Mouse (Mus musculus) layer of hippocampus, adult 8-10 months (tissue): ENCODE measurements around the gene Cfap157. TPM values are rescaled to one million over a fixed set of nuclear protein-coding genes. Genes with fewer than 3 reads are reported as not detected.

Source experiments
- DNase-seq, 2 experiments: peaks; one replicate each; pipeline ENCODE4 v3.0.0; 2022; ENCODE audit warnings: low spot score in 2 of 2
- total RNA-seq, 4 experiments: library from RNA; stranded (reverse); gene quantifications; 2 replicates each; pipeline ENCODE4 v1.2.4; 2022

Gene Cfap157
- total RNA-seq, result 1 to 10 TPM in 3 of 4 experiments, under 1 TPM in 1; 0.66 to 1.9 (median 1.2) TPM

- no peak for DNase-seq
Observed at GRCm38 (mm10) chr2:32784048-32784681, at the start of gene Cfap157. Cfap157 (minus strand) TSS chr2:32784428.

DNA sequence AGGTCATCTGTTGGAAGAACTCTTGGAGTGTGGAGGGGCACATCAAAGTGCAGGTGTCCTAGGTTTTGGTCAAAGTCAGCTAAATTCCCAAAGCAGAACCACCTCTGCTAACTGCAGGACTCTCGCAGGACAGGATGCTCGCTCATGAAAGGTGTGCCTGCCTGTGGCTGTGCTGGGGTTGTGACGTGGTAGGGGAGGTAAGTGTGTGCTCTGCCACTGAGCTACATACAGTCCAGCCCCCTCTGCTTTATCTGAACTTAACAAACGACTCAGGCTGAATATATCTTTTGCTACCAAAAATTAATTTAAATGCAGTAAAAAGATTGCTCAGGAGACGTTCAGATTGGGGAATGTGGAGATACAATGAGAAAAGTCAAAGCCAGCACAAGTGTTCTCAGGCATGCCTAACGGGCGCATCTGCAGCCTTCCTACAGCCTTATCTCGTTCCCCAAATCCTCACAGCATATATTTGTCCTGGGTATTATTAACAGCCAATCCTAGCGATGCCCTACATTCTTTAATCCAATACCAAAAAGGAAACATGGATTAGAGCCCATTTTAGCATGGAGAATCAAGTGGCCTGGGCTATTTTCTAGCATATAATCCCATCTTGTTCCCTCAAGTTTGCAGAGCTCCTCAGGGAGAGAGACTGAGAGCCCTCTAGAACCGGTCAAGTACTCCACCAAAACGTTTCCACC lies 44.9 kb upstream of the Cfap157 start:
- no peak for DNase-seq

GRCm38 (mm10) chr2:32825796-32826195 lies 41.6 kb upstream of the Cfap157 start:
- no peak for DNase-seq

DNA sequence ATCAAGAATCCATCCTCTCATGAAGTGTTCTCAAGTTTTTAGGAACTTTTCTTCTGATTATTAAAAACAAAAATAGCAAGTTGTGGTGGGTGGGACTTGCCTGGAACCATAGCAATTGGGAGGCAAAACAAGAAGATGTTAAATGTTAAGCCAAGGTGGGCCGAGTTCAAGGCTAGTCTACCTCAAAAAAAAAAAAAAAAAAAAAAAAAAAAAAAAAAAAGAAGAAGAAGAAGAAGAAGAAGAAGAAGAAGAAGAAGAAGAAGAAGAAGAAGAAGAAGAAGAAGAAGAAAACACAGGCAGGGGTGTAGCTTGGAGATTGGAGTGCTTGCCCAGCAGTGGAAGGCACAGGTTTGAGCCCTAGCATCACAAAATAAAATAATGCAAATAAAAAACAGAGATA lies 40.5 kb upstream of the Cfap157 start:
- no peak for DNase-seq

GRCm38 (mm10) chr2:32824181-32824580 lies 40.0 kb upstream of the Cfap157 start:
- DNase-seq, result no peak

GRCm38 (mm10) chr2:32823579-32824154 lies 39.4 kb upstream of the Cfap157 start:
- no peak for DNase-seq

- no peak for DNase-seq
Observed at GRCm38 (mm10) chr2:32823153-32823552, 38.9 kb upstream of the Cfap157 start.

DNA sequence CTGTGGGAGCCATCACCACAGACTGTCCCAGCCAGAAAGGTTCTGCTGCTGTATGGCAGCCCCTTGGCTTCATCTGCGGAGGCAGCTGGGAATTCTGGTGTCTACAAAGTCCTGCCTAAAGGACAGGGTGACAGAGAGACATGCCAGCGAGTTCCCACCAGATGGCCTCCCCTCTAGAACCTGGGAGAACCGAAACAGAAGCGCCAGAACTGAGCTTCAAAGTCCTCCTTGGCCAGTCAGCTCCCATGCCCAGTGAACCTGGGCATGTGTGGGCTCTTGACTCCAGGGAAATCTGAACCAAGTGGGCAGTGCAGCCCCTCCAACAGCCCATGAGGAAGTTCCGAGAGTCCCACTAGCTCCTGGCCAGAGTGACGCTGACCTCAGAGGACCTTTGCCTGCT lies 38.4 kb upstream of the Cfap157 start:
- DNase-seq, result no peak

- no peak for DNase-seq
Observed at GRCm38 (mm10) chr2:32821041-32821802, 37.0 kb upstream of the Cfap157 start.

GRCm38 (mm10) chr2:32818208-32818607 lies 34.0 kb upstream of the Cfap157 start:
- no peak for DNase-seq

DNA sequence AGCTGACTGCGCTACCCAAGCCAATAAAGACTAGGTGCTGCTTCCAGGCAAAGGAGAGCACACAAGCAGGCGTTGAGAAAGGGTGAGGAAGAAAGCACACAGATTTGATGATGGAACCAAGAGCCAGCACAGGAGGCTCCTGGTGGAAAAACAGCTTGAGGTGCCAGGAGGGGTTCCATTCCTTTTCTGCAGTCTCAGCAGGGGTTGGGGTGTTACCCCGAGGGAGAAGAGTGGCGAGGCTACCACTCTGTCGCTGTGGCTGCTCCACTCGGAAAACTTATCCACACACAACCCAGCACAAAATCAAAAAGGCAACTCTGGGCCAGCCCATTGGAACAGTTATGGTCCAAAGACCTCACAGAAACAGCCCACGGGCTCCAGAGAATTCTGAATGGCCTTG lies 33.4 kb upstream of the Cfap157 start:
- no peak for DNase-seq

DNA sequence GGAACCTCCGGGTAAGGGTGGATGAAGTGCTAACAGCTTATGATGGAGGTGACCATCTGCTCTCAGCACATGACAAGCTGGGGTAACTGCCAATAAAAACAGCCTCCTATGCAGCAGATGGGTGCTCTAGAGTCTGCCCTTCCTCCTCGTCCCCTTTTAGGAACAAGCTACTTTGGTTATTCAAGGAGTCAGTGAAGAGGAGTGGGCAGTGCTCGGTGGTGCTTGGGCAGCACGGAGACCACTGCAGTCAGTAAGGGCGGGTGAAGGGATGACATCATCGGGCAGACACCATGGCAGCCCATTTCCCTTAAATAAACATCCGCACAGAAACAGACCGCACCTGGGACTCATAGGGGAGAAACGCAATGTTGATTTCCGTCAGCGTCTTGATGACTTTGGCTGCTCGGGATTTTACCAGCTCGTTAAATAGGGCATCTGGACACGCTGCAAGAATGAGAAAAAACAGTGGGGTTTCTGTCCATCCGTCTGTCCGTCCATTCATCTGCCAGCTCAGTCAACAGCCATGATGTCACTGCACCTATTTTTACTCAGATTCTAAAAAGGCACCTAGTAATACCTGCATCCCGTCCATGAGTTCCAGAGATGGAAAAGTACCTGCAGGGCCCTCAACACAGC lies 32.8 kb upstream of the Cfap157 start:
- peak; percentile 79 to 82 for DNase-seq

- DNase-seq, result no peak
Observed at GRCm38 (mm10) chr2:32816497-32816896, 32.3 kb upstream of the Cfap157 start.

DNA sequence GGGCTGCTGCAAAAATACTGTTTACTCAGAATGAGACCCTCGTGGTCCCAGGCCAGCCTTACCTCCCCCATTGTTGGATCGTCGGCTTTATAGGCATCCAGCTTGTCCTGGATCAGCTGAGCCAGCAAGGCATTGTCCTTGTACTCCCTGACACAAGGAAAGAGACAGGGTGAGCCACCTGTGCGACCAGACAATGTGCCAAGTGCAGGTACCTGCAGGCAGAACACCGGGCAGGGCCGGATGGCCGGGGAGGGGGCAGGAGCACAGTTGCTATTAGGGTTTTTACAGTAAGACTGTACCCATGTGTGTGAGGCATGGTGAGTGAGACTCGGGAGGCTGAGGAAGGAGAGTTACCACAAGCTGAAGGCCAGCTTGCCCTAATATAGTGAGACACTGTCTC lies 27.7 kb upstream of the Cfap157 start:
- no peak for DNase-seq

DNA sequence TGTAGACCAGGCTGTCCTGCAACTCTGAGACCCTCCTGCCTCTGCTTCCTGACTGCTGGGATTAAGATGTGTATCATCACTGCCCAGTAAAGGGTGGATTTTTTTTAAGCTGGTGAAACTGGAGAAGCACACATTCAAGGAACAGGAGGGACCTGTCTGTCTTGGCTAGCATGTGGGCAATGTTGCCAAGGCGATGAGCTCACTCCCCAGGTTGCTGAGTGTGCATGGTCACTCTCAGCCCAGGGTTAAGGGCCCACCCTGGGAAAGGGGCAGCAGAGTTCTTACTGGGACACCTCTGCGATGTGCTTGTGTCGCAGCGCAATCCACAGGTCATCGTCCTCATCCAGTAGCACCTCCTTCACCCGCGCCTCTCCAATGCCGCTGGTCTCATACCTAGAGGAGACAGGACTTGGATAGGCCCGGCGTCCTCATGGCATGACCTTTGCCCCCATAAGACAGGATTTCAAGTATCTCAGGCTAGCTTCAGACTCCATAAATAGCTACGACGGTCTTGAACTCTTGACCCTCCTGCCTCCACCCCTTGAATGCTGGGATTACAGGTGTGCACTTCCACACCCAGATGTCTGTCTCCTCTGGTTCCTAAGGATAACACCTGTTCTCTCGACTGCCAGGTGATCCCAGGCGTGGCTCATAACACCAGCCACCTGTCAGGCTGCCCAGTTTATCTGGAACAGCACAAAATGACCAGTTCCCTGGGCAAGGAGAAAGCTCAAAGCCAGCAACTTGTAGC lies 24.8 kb upstream of the Cfap157 start:
- DNase-seq, result no peak

GRCm38 (mm10) chr2:32798251-32798962 lies 14.2 kb upstream of the Cfap157 start:
- no peak for DNase-seq

- DNase-seq, result no peak
Observed at GRCm38 (mm10) chr2:32795748-32796418, 11.7 kb upstream of the Cfap157 start.

DNA sequence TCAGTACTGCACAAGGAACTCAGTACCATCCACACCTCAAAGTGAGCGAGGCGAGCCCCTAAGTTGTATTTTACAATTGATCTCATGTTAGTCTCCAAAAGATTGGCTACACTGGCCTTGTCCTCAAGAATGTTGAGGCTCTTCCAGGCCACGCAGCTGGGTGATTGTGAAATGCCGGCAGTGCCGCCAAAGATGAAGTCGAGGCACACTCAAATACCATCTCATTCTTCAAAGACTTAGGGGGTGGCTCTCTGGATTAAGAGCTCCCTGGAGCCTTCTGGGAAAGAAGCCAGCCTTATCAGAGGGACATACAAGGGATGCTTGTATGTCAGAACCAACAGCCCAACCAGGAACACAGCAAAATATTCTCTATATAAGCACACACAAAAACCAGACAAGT lies 7.1 kb upstream of the Cfap157 start:
- no peak for DNase-seq

DNA sequence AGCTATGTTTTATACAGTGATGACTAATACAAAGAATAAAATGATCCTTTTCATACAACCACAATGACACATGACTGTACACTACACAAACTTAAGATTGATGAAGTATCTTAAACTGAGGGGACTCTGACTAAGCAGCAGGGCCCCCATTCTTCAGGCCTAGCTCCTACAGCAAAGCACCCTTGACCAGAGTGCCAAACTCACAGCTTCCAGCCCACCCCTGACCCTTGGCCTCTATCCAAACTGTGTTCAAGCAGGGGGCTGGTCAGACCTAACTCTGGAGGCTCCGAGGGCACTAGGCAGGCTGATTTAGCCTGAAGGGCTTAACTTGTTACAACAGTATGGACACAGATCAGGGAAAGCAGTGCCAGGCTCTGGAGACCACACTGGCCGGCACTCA lies 4.4 kb upstream of the Cfap157 start:
- no peak for DNase-seq

GRCm38 (mm10) chr2:32787176-32787575 lies 2.9 kb upstream of the Cfap157 start:
- no peak for DNase-seq
